Mouse (Mus musculus): ENCODE measurements at regions not wholly inside any gene's neighbourhood (a gene's known extent, or its start where the extent isn't known, plus 50 kb on each side); places are given as distances from the start of the nearest gene placed in this dataset.

DNA sequence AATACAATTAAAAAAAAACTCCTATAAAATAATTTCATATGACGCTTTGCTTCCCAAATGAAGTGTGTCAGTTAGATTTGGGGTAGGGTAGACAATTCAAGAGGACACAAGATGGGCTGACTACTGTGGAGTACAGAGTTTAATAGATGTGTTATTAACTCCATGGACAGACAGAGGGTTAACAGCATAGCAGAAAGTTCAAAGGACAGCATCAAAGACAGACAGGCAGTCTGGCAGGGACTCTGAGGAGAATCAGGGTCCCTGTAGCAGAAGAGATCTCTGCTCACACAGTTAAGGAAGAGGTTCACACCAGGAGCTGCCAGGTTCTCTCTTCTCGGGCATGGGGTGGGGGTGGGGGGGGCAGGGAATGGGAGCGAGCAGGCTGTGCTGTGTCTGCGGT, 51.6 kb upstream of the Hs6st1 start:
- no peak for TF ChIP-seq CTCF (conservative IDR thresholded peaks at IDR 0.05; ENCODE audit: low read length)
- no peak for TF ChIP-seq POU5F1 (IDR thresholded peaks at IDR 0.05; ENCODE audit: borderline replicate concordance, low read length)
- TF ChIP-seq NANOG (IDR thresholded peaks at IDR 0.05; ENCODE audit: borderline replicate concordance, low read length), result no peak

Measured in E14TG2a.4 (cell line).